Mouse (Mus musculus) testis, adult 2 months (tissue): Measurements from ENCODE around the gene Vps8. TPM values are rescaled to one million over a fixed set of nuclear protein-coding genes. Genes with fewer than 3 reads are reported as not detected.

Source experiments
- H3K27ac ChIP-seq: fragments of 200-500 bp; 2 replicates; pipeline ENCODE4 v1.5.1; 2012; ENCODE audit warnings: low read depth, low read length; ENCODE audit not compliant: control insufficient read depth, insufficient read depth
- H3K27me3 ChIP-seq: fragments of 200-500 bp; 2 replicates; pipeline ENCODE4 v1.6.1; 2012; ENCODE audit warnings: mild to moderate bottlenecking, low read length, moderate library complexity; ENCODE audit not compliant: control insufficient read depth, insufficient read depth
- H3K36me3 ChIP-seq: fragments of 200-500 bp; 2 replicates; pipeline ENCODE4 v1.6.1; 2012; ENCODE audit warnings: mild to moderate bottlenecking, low read length; ENCODE audit not compliant: control insufficient read depth, insufficient read depth
- H3K4me1 ChIP-seq: fragments of 200-500 bp; 2 replicates; pipeline ENCODE4 v1.6.1; 2012; ENCODE audit warnings: low read length; ENCODE audit not compliant: control insufficient read depth, insufficient read depth
- H3K4me3 ChIP-seq: fragments of 200-500 bp; 2 replicates; pipeline ENCODE4 v1.5.1; 2012; ENCODE audit warnings: low read depth, mild to moderate bottlenecking, low read length, moderate library complexity, mixed read lengths; ENCODE audit not compliant: control insufficient read depth
- CTCF ChIP-seq: fragments of 200-500 bp; IDR thresholded peaks from 2 replicates; pipeline ENCODE4 v1.5.1; 2012; ENCODE audit warnings: low read depth, mild to moderate bottlenecking, inconsistent platforms, low read length, moderate library complexity; ENCODE audit not compliant: control insufficient read depth, insufficient read depth, insufficient replicate concordance
- POLR2A ChIP-seq: fragments of 200-500 bp; IDR thresholded peaks from 2 replicates; pipeline ENCODE4 v1.6.1; 2012; ENCODE audit warnings: low read depth, mild to moderate bottlenecking, inconsistent platforms, low read length, moderate library complexity; ENCODE audit not compliant: control insufficient read depth
- polyA plus RNA-seq: library from polyadenylated mRNA; depleted of rRNA; stranded (reverse); fragments of >200 nt; gene quantifications from 2 replicates; pipeline ENCODE4 v1.2.3, GENCODE M21; 2012

Vps8 gene
- polyA plus RNA-seq, 1 experiment = 9.6 TPM

DNA sequence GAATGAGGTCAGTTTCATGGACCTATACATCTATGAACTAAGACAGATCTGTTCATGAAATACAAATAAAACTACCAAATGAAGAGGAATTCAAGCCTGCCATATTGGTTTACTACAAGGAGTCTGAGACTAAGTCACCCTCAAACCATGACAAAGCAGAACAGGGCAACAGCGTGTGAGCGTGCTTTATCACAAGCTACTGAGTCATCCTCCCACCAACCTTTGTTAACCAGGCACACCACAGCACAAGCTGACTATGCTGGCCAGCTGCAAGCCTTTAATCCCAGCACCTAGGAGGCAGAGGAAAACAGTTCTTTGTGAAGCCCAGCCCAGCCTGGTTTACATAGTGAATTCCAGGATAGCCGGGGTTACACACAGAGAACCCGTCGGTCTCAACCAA lies 4.9 kb upstream of the Vps8 start:
- no peak overlapping the region for H3K4me3 ChIP-seq
- no peaks in the 10 kb centered on the region for H3K36me3 ChIP-seq
- TF ChIP-seq CTCF (no peak), POLR2A (no peak)
- H3K27ac ChIP-seq = no peak overlapping the region
- no peaks in the 10 kb centered on the region for H3K27me3 ChIP-seq
- peaks cover 3% of the 10 kb centered on the region for H3K4me1 ChIP-seq

DNA sequence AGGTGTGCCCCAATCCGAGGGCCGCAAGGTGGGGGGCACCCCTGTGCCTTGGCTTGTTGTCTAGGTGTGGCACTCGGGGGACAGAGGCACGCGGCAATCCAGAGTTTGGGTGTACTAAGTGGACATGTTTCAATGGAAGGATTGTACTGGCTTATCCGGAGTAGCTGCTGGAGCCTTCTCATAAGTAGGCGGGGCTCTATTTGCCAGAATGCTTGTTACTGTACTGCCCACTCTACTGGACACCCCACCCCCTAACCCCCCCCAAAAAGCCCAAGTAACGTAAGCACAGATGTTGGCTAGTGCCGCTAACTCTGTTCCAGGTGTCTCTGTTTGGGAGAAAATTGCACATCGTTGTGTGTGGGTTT lies 610 bp downstream of the Vps8 start:
- Histone ChIP-seq H3K27me3 (no peaks in the 10 kb centered on the region), H3K4me3 (peak overlapping the region; percentile 87), H3K27ac (peak overlapping the region; percentile 4), H3K36me3 (no peaks in the 10 kb centered on the region), H3K4me1 (peaks cover 5% of the 10 kb centered on the region)
- TF ChIP-seq POLR2A (no peak), CTCF (no peak)

DNA sequence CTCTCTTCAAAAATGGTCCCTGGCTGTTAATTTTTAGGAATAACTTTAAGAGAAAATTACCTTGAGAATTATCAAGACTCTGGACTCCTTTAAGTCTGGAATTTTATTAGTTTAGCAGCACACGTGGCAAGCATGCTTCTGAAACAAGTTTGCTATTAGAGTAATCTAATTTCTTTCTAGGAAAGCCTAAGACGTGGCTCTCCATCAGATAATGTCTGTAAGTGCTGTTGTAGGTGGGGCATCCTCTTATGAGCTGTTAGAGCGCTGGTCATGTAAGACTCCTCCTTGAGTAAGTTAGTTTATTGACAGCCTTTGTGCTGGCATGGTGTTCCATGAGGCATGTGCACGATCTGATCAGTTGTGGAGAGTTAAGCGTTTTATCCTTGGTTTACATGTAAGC lies 5.2 kb downstream of the Vps8 start:
- peaks cover 2% of the 10 kb centered on the region; the same call in 1 of the 2 replicates for H3K4me1 ChIP-seq
- H3K27me3 ChIP-seq = no peaks in the 10 kb centered on the region
- TF ChIP-seq POLR2A (no peak), CTCF (no peak)
- H3K36me3 ChIP-seq = no peaks in the 10 kb centered on the region
- no peak overlapping the region for H3K27ac ChIP-seq
- no peak overlapping the region for H3K4me3 ChIP-seq

DNA sequence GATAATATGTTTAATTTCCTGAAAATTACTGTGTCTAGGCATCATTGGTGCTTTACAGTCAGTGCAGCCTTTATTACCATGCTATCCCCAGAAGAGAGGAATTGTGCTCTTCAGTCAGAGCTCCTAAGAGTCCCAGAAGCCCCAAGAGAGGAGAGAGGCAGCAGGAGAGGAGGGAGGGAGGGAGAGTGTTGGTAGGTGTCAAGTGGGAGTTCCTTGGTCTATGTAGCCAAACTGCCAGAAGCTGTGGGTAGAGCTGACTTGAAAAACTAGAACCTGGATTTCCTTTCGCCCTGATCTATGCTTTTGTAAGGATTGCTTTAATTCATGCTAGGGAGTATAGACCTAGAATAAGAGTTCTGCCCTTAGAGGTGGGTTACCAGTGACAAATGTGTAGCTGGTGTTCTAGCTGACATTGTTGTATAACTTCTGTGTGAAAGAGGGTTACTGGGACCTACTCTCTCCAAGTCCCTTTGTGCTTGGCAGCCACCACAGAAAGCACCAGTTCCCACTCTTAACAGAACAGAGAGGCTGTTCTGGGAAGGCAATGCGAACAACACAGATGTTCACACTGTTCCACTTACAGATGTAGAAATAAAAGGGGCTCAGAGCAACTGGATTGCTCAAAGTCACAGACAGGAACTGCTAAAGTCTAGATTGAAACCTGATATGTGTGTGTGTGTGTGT lies 7.6 kb downstream of the Vps8 start:
- no peak overlapping the region for H3K27ac ChIP-seq
- no peaks in the 10 kb centered on the region for H3K4me1 ChIP-seq
- no peak overlapping the region for H3K4me3 ChIP-seq
- H3K36me3 ChIP-seq = no peaks in the 10 kb centered on the region
- H3K27me3 ChIP-seq = no peaks in the 10 kb centered on the region
- TF ChIP-seq CTCF = no peak

DNA sequence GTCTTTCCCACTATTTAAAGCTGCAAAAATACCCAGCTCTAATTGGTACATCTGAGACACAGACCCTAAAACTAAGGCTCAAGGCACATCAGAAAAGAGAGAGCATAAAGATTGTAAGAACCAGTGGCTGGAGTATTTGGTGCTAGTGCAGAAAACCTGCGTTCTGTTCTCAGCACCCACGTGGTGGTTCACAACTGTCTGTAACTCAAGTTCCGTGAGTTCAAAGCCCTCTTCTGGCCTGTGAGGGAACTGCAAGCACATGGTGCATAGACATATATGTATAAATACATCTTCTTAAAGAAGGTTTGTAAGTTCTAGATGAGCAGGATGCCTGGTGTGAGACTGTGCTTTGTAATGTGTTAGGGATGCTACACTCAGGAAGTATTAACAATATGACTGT lies 8.7 kb downstream of the Vps8 start:
- H3K36me3 ChIP-seq = no peaks in the 10 kb centered on the region
- H3K27ac ChIP-seq = no peak overlapping the region
- no peaks in the 10 kb centered on the region for H3K27me3 ChIP-seq
- no peak overlapping the region for H3K4me3 ChIP-seq
- TF ChIP-seq CTCF (peak; percentile 34; the same call in 1 of the 2 replicates), POLR2A (no peak)
- no peaks in the 10 kb centered on the region for H3K4me1 ChIP-seq

DNA sequence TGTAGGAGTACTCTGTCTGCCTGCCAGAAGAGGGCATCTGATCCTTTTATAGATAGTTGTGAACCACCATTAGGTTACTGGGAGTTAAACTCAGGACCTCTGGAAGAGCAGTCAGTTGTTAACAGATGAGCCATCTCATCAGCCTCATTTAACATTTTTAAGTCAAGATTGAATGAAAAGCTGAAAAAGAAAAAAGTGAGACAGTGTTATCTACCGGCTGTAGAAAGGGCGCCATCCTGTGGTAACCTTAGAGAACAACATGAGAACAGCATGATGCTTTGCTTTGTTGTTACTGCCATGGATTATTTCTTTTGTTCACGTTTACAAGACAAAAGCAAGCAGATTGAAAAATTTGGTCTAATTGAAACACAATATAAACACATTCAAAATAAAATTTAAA lies 10.6 kb downstream of the Vps8 start:
- no peak overlapping the region for H3K4me3 ChIP-seq
- no peaks in the 10 kb centered on the region for H3K36me3 ChIP-seq
- no peaks in the 10 kb centered on the region for H3K27me3 ChIP-seq
- no peak overlapping the region for H3K27ac ChIP-seq
- H3K4me1 ChIP-seq = no peaks in the 10 kb centered on the region
- no peak for TF ChIP-seq POLR2A
- TF ChIP-seq CTCF = no peak

DNA sequence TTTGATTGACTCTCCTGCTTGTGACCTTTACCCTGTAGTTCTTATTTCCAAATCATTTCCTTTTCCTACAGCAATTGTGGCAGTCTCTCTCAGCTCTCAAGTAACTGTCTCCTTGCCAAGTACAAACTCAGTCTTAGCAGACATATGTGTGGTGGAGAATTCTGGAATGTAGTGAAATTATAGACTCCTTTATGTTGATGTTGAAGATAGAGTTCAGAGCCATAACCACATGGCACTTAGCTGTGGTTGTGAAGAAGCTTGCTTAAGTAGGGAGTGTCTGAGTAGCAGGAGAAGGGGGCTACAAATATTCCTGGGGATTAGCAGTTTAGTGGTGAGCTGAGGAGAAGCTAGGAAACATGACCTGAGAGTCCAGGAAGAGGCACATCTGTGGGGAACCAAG lies 18.1 kb downstream of the Vps8 start:
- no peaks in the 10 kb centered on the region for H3K4me1 ChIP-seq
- no peaks in the 10 kb centered on the region for H3K27me3 ChIP-seq
- TF ChIP-seq POLR2A = no peak
- no peak for TF ChIP-seq CTCF
- no peak overlapping the region for H3K4me3 ChIP-seq
- no peak overlapping the region for H3K27ac ChIP-seq
- H3K36me3 ChIP-seq = no peaks in the 10 kb centered on the region

DNA sequence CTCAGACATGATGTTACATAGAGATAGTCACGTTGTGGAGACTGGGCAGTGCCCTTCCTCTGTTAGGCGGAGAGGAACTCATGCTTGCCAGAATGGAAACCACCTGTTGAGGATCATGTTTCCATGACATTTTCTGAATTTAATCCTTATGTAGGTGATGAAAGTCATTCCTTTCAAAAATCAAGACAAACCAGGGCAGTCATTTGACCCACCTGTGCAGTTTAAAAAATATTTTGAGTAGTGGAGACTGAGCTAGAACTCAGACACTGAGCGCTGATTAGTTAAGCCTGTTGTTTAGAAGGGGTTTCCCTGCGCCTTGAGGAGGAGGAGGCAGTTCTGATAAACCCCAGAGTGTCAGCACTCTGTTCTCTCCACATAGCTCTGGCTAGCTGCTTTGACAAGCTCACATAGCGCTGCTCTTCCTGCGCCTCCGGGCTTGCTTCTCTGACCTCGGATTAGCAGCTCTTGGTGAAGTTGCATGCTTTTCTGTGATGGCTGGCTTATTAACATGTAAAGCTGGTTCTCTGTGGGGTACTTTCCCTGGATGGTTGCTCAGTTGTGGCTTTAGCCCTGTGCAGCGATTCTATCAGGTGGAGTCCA lies 22.2 kb downstream of the Vps8 start:
- Histone ChIP-seq H3K36me3 (no peaks in the 10 kb centered on the region), H3K4me3 (no peak overlapping the region), H3K27ac (no peak overlapping the region), H3K27me3 (no peaks in the 10 kb centered on the region), H3K4me1 (no peaks in the 10 kb centered on the region)
- TF ChIP-seq CTCF (no peak), POLR2A (no peak)
